Mouse (Mus musculus) G1E-ER4 (cell line): ENCODE data around the gene Ino80d. TPM values are rescaled to one million over a fixed set of nuclear protein-coding genes. Genes with fewer than 3 reads are reported as not detected.

Experiments used
- GATA1 ChIP-seq: IDR thresholded peaks from one replicate; pipeline ENCODE4 v1.8.0; 2012; ENCODE audit warnings: low read length, inconsistent platforms
- polyA plus RNA-seq: library from polyadenylated mRNA; stranded (reverse); fragments of >175 nt; gene quantifications from 2 replicates; pipeline ENCODE4 v1.2.3, GENCODE M21; 2012

Ino80d gene
- polyA plus RNA-seq, 1 experiment: 3.7 TPM

GRCm38 (mm10) chr1:62914495-62914894 is 200.0 kb downstream of the Ino80d start:
- TF ChIP-seq GATA1: no peak

DNA sequence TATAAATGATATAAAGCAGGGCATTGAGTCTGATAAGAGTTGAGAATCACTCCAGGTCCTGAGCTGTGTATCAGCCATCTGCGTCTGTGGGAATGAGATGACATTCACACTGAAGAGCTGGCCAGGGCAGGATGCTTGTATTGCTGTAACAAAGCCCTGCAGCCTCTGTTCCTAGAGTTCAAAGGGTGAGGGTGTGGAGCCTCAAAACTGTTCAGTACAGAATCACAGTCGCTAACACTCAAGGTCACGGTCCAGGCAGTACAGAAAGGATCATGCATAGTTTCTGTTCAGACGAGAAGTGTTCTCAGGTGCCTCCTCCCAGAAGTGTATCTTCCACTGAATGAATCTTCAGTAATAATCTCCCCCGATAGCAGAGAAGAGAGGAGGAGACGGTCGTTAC is 203.0 kb downstream of the Ino80d start:
- no peak for TF ChIP-seq GATA1

- TF ChIP-seq GATA1: no peak
Measured at GRCm38 (mm10) chr1:62909126-62909525, 205.3 kb downstream of the Ino80d start.

- TF ChIP-seq GATA1: no peak
Measured at GRCm38 (mm10) chr1:62908508-62908907, 206.0 kb downstream of the Ino80d start.

Other genes starting within 250 kb of the Ino80d start
- gene Eef1b2, start 62.2 kb upstream of the Ino80d start, polyA plus RNA-seq: 92.8 and 570 TPM in 2 replicates
- gene Ndufs1, start 62.2 kb upstream of the Ino80d start, polyA plus RNA-seq: 71.9 and 90.3 TPM in 2 replicates
- gene Gpr1, start 99.9 kb upstream of the Ino80d start, polyA plus RNA-seq: not detected in 2 replicates
- gene Zdbf2, start 158.6 kb upstream of the Ino80d start, polyA plus RNA-seq: 0.01 TPM in 1 of 2 replicates, not detected in the other